Mouse (Mus musculus) layer of hippocampus, adult 9-10 months (tissue): ENCODE results near the gene Tmem192.

Source experiments
- DNase-seq: peaks from one replicate; pipeline ENCODE4 v3.0.0; 2022; ENCODE audit warnings: low spot score

Tmem192 gene

GRCm38 (mm10) chr8:64946820-64947697 lies at the start of gene Tmem192:
Tmem192 (plus strand) TSS chr8:64947185.
- DNase-seq: peak; percentile 85

GRCm38 (mm10) chr8:64898710-64899109 lies 48.3 kb upstream of the Tmem192 start:
- DNase-seq: no peak

GRCm38 (mm10) chr8:64900645-64901044 lies 46.3 kb upstream of the Tmem192 start:
- no peak for DNase-seq

GRCm38 (mm10) chr8:64901527-64902156 lies 45.3 kb upstream of the Tmem192 start:
- no peak for DNase-seq

- DNase-seq: no peak
These were observed 44.8 kb upstream of the Tmem192 start for GRCm38 (mm10) chr8:64902191-64902590.

- no peak for DNase-seq
These were observed 43.2 kb upstream of the Tmem192 start for GRCm38 (mm10) chr8:64903778-64904177.

- no peak for DNase-seq
These were observed 37.0 kb upstream of the Tmem192 start for GRCm38 (mm10) chr8:64910026-64910425.

- DNase-seq: no peak
These were observed 30.2 kb upstream of the Tmem192 start for GRCm38 (mm10) chr8:64916793-64917192.

GRCm38 (mm10) chr8:64923329-64923728 lies 23.7 kb upstream of the Tmem192 start:
- no peak for DNase-seq

- DNase-seq: no peak
These were observed 21.2 kb upstream of the Tmem192 start for GRCm38 (mm10) chr8:64925762-64926161.

- no peak for DNase-seq
These were observed 20.6 kb upstream of the Tmem192 start for GRCm38 (mm10) chr8:64926355-64926754.

- DNase-seq: no peak
These were observed 18.0 kb upstream of the Tmem192 start for GRCm38 (mm10) chr8:64928938-64929337.

- DNase-seq: no peak
These were observed 12.0 kb upstream of the Tmem192 start for GRCm38 (mm10) chr8:64934997-64935396.

- DNase-seq: no peak
These were observed 6.0 kb upstream of the Tmem192 start for GRCm38 (mm10) chr8:64941019-64941418.

- DNase-seq: peak; percentile 80
These were observed 5.5 kb upstream of the Tmem192 start for GRCm38 (mm10) chr8:64941495-64941894.

- DNase-seq: no peak
These were observed 4.0 kb upstream of the Tmem192 start for GRCm38 (mm10) chr8:64942946-64943345.

- no peak for DNase-seq
These were observed 2.2 kb upstream of the Tmem192 start for GRCm38 (mm10) chr8:64944831-64945230.

GRCm38 (mm10) chr8:64945606-64946005 lies 1.4 kb upstream of the Tmem192 start:
- no peak for DNase-seq

GRCm38 (mm10) chr8:64946441-64946819 lies 555 bp upstream of the Tmem192 start:
- DNase-seq: no peak

- no peak for DNase-seq
These were observed 681 bp downstream of the Tmem192 start for GRCm38 (mm10) chr8:64947698-64948034.

GRCm38 (mm10) chr8:64948371-64948770 lies 1.4 kb downstream of the Tmem192 start:
- no peak for DNase-seq

- DNase-seq: no peak
These were observed 5.1 kb downstream of the Tmem192 start for GRCm38 (mm10) chr8:64952101-64952500.

GRCm38 (mm10) chr8:64959025-64959424 lies 12.0 kb downstream of the Tmem192 start:
- DNase-seq: no peak

- no peak for DNase-seq
These were observed 15.9 kb downstream of the Tmem192 start for GRCm38 (mm10) chr8:64962836-64963235.
